ENCODE assay signal across 25 mouse cellular contexts in the genomic region with DNA sequence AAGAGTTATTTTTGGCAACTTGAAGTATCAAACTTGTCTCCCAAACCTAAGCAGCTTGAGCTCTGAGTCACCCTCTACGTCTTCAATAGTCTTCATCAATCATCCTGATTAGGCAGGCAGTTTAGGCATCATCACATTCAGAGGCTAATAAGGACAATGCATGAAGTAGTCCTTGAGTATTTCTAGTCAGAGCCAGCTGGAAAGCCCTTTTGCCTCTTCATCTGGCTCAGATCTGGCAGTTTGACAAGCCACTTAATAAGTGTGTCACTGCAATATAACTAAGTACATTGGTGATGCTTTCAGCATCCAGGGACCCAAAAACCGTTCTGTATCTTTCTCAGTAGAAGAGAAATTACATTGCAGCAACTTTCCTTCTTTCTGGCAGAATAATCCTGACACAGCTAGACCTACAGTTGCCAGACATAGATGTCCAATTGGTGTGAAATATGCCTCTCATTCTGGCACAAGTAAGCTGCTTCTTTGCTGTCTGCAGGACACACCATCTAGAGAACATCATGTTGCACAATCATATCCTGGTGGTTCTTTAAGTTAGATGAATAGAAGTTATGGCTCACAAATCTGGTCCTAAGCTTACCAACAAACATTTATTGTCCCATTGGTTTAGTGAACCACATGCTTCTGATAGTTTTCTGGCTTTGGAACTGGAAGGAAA.
DNase-seq lines count a peak whose midpoint lies in the region; ATAC-seq and TF ChIP-seq lines count a peak whose summit lies in the region.
"Had no signal": no experiment of that assay in that cellular context is flagged by ENCODE, and none has a peak within 500 bp of the region (broad histone marks: within the 10 kb centered on the region; RNA-seq: fewer than 3 reads in every experiment).

No protein-coding gene starts in this region.

- WGBS in embryonic facial prominence, embryonic 14.5 days: 56% methylated on average over 2 of the region's 2 CpGs
- 72% methylated on average over 2 of the region's 2 CpGs for WGBS in embryonic facial prominence, embryonic 10.5 days
- 61% methylated on average over 2 of the region's 2 CpGs for whole genome bisulfite sequencing in limb, embryonic 14.5 days
- WGBS in limb, embryonic 10.5 days: 64% methylated on average over 2 of the region's 2 CpGs
- WGBS in lung, postnatal 0 days: 29% methylated on average over 2 of the region's 2 CpGs
- WGBS in lung, adult 2 months: 19% methylated on average over 2 of the region's 2 CpGs

- TF ChIP-seq CTCF in lung, postnatal 0 days (IDR thresholded peaks at IDR 0.05): no peak
- no peak for TF ChIP-seq CTCF in lung, adult 2 months (IDR thresholded peaks at IDR 0.05; ENCODE audit: insufficient read depth, low read length)
- no peak for TF ChIP-seq CTCF in brain, embryonic 14.5 days (IDR thresholded peaks at IDR 0.05; ENCODE audit: borderline replicate concordance, extremely low read depth, insufficient read depth, insufficient read length)

- H3K9me3 ChIP-seq in embryonic facial prominence, embryonic 14.5 days (ENCODE audit: control insufficient read depth, low read length): no peaks in the 10 kb centered on the region
- no peaks in the 10 kb centered on the region for H3K9me3 ChIP-seq in embryonic facial prominence, embryonic 10.5 days
- no peaks in the 10 kb centered on the region for H3K9me3 ChIP-seq in limb, embryonic 14.5 days (ENCODE audit: control insufficient read depth, low read length)
- H3K9me3 ChIP-seq in limb, embryonic 10.5 days (replicated peaks): no peaks in the 10 kb centered on the region
- no peaks in the 10 kb centered on the region for H3K9me3 ChIP-seq in lung, postnatal 0 days (ENCODE audit: low read length)
- H3K9me3 ChIP-seq: embryonic facial prominence, embryonic 15.5 days; forebrain, embryonic 13.5 days; G1E; heart, embryonic 15.5 days; hindbrain, embryonic 10.5 days; hindbrain, embryonic 15.5 days had no signal

- peak; percentile 42 for DNase-seq in embryonic facial prominence, embryonic 14.5 days (ENCODE audit: low spot score)
- DNase-seq in embryonic facial prominence, embryonic 10.5 days (ENCODE audit: low spot score): no peak
- peak; percentile 33 for DNase-seq in limb, embryonic 14.5 days (ENCODE audit: low spot score)
- no peak for DNase-seq in limb, embryonic 10.5 days (ENCODE audit: low spot score)
- peak; percentile 34 for DNase-seq in lung, postnatal 0 days (ENCODE audit: low spot score)
- no peak for DNase-seq in lung, adult 2 months
- peak; percentile 19 for DNase-seq in brain, embryonic 14.5 days (ENCODE audit: low read depth)
- DNase-seq in kidney, adult 9 months: no peak
- DNase-seq: adrenal gland, postnatal 10 days; B cell, adult 2 months; cerebellum, adult 18-20 months; cerebellum, adult 9-11 months; cerebellum, postnatal 36 days; gastrocnemius, postnatal 10 days; heart, adult 2 months; heart, postnatal 14 days had no signal

- no peak overlapping the region for H3K4me2 ChIP-seq in embryonic facial prominence, embryonic 14.5 days (ENCODE audit: low read depth, low read length)
- no peak overlapping the region for H3K4me2 ChIP-seq in limb, embryonic 14.5 days (replicated peaks; ENCODE audit: low read depth, low read length, severe bottlenecking)
- no peak overlapping the region for H3K4me2 ChIP-seq in lung, postnatal 0 days (replicated peaks; ENCODE audit: low read depth, low read length)
- H3K4me2 ChIP-seq: embryonic facial prominence, embryonic 15.5 days; forebrain, embryonic 13.5 days; heart, embryonic 11.5 days; heart, embryonic 15.5 days; hindbrain, embryonic 15.5 days had no signal

- no peaks in the 10 kb centered on the region for H3K4me1 ChIP-seq in embryonic facial prominence, embryonic 14.5 days (ENCODE audit: control insufficient read depth, insufficient read depth, low read length)
- H3K4me1 ChIP-seq in embryonic facial prominence, embryonic 10.5 days: no peaks in the 10 kb centered on the region
- no peaks in the 10 kb centered on the region for H3K4me1 ChIP-seq in limb, embryonic 14.5 days (ENCODE audit: control insufficient read depth, insufficient read depth, low read length)
- no peaks in the 10 kb centered on the region for H3K4me1 ChIP-seq in limb, embryonic 10.5 days
- no peaks in the 10 kb centered on the region for H3K4me1 ChIP-seq in lung, postnatal 0 days (ENCODE audit: insufficient read depth, low read depth, low read length)
- H3K4me1 ChIP-seq in lung, adult 2 months (ENCODE audit: control insufficient read depth, insufficient read depth, low read length): no peaks in the 10 kb centered on the region
- H3K4me1 ChIP-seq: embryonic facial prominence, embryonic 15.5 days; forebrain, embryonic 13.5 days; heart, embryonic 15.5 days; hindbrain, embryonic 10.5 days; hindbrain, embryonic 15.5 days had no signal

- H3K9ac ChIP-seq in embryonic facial prominence, embryonic 14.5 days (ENCODE audit: low read depth, low read length): no peak overlapping the region
- no peak overlapping the region for H3K9ac ChIP-seq in limb, embryonic 14.5 days (ENCODE audit: low read depth, low read length, severe bottlenecking)
- H3K9ac ChIP-seq in lung, postnatal 0 days (replicated peaks; ENCODE audit: low read depth): no peak overlapping the region
- H3K9ac ChIP-seq: embryonic facial prominence, embryonic 15.5 days; forebrain, embryonic 13.5 days; heart, embryonic 15.5 days; hindbrain, embryonic 15.5 days had no signal

- ATAC-seq in embryonic facial prominence, embryonic 14.5 days (ENCODE audit: low read depth): no peak
- ATAC-seq in limb, embryonic 14.5 days (ENCODE audit: low FRiP score, low read depth): no peak
- ATAC-seq in lung, postnatal 0 days: peak; percentile 35; the same call in 1 of the 2 replicates
- ATAC-seq: CD4-positive, CD25-positive, alpha-beta regulatory T cell, adult 4 months; forebrain, embryonic 13.5 days; inflammation-experienced regulatory T-cells, adult 6 months had no signal

- no peak for TF ChIP-seq POLR2A in limb, embryonic 14.5 days (IDR thresholded peaks at IDR 0.05; ENCODE audit: borderline replicate concordance, extremely low read depth, insufficient read depth, insufficient read length)
- no peak for TF ChIP-seq POLR2A in lung, adult 2 months (IDR thresholded peaks at IDR 0.05; ENCODE audit: borderline replicate concordance, extremely low read depth, low read depth, low read length)
- no peak for TF ChIP-seq POLR2A in brain, embryonic 14.5 days (IDR thresholded peaks at IDR 0.05; ENCODE audit: borderline replicate concordance, extremely low read depth, insufficient read depth, insufficient read length, poor library complexity, severe bottlenecking)

- TF ChIP-seq EP300 in lung, postnatal 0 days (IDR thresholded peaks at IDR 0.05): no peak

- no peak overlapping the region for H3K4me3 ChIP-seq in embryonic facial prominence, embryonic 14.5 days (ENCODE audit: low read depth, low read length)
- no peak overlapping the region for H3K4me3 ChIP-seq in embryonic facial prominence, embryonic 10.5 days
- no peak overlapping the region for H3K4me3 ChIP-seq in limb, embryonic 14.5 days (replicated peaks; ENCODE audit: low read length)
- H3K4me3 ChIP-seq in limb, embryonic 10.5 days: no peak overlapping the region
- H3K4me3 ChIP-seq in lung, postnatal 0 days (ENCODE audit: low read depth, low read length): no peak overlapping the region
- no peak overlapping the region for H3K4me3 ChIP-seq in lung, adult 2 months (replicated peaks; ENCODE audit: extremely low read depth, low read depth, low read length)
- H3K4me3 ChIP-seq: embryonic facial prominence, embryonic 15.5 days; forebrain, embryonic 13.5 days; heart, adult 2 months; heart, embryonic 15.5 days; hindbrain, embryonic 10.5 days; hindbrain, embryonic 15.5 days had no signal

- H3K27ac ChIP-seq in embryonic facial prominence, embryonic 14.5 days (replicated peaks; ENCODE audit: low read depth, low read length): no peak overlapping the region
- no peak overlapping the region for H3K27ac ChIP-seq in embryonic facial prominence, embryonic 10.5 days (replicated peaks)
- H3K27ac ChIP-seq in limb, embryonic 14.5 days (replicated peaks; ENCODE audit: low read depth, low read length): no peak overlapping the region
- no peak overlapping the region for H3K27ac ChIP-seq in limb, embryonic 10.5 days
- no peak overlapping the region for H3K27ac ChIP-seq in lung, postnatal 0 days (ENCODE audit: low read length)
- H3K27ac ChIP-seq: embryonic facial prominence, embryonic 15.5 days; forebrain, embryonic 13.5 days; heart, adult 2 months; heart, embryonic 15.5 days; hindbrain, embryonic 10.5 days; hindbrain, embryonic 15.5 days had no signal

- H3K36me3 ChIP-seq in embryonic facial prominence, embryonic 14.5 days (ENCODE audit: control insufficient read depth, insufficient read depth, low read length): no peaks in the 10 kb centered on the region
- H3K36me3 ChIP-seq in embryonic facial prominence, embryonic 10.5 days (replicated peaks): no peaks in the 10 kb centered on the region
- H3K36me3 ChIP-seq in limb, embryonic 14.5 days (ENCODE audit: control insufficient read depth, insufficient read depth, low read length): no peaks in the 10 kb centered on the region
- no peaks in the 10 kb centered on the region for H3K36me3 ChIP-seq in limb, embryonic 10.5 days
- no peaks in the 10 kb centered on the region for H3K36me3 ChIP-seq in lung, postnatal 0 days (ENCODE audit: insufficient read depth, low read length)
- H3K36me3 ChIP-seq: embryonic facial prominence, embryonic 15.5 days; G1E; heart, embryonic 15.5 days; hindbrain, embryonic 10.5 days; hindbrain, embryonic 15.5 days had no signal

- H3K27me3 ChIP-seq in embryonic facial prominence, embryonic 14.5 days (replicated peaks; ENCODE audit: control insufficient read depth, insufficient read depth, low read length): no peaks in the 10 kb centered on the region
- no peaks in the 10 kb centered on the region for H3K27me3 ChIP-seq in embryonic facial prominence, embryonic 10.5 days (replicated peaks; ENCODE audit: low read depth, poor library complexity, severe bottlenecking)
- H3K27me3 ChIP-seq in limb, embryonic 14.5 days (ENCODE audit: control insufficient read depth, insufficient read depth, low read length): no peaks in the 10 kb centered on the region
- H3K27me3 ChIP-seq in limb, embryonic 10.5 days (ENCODE audit: low read depth, poor library complexity, severe bottlenecking): no peaks in the 10 kb centered on the region
- H3K27me3 ChIP-seq in lung, postnatal 0 days (replicated peaks; ENCODE audit: insufficient read depth, low read length): no peaks in the 10 kb centered on the region
- H3K27me3 ChIP-seq: embryonic facial prominence, embryonic 15.5 days; forebrain, embryonic 13.5 days; heart, embryonic 15.5 days; hindbrain, embryonic 15.5 days had no signal

Comparison
In these comparisons a context has a peak if more than half of its experiments do, and no peak if none do; other contexts are left out.
1. DNase-seq: peak in embryonic facial prominence, embryonic 14.5 days (single experiment), limb, embryonic 14.5 days (single experiment), lung, postnatal 0 days (single experiment) and brain, embryonic 14.5 days (single experiment); none in embryonic facial prominence, embryonic 10.5 days (single experiment), limb, embryonic 10.5 days (single experiment), lung, adult 2 months (single experiment) and kidney, adult 9 months (single experiment).